Mouse (Mus musculus): Measurements from ENCODE around the gene Rbm18. TPM values are rescaled to one million over a fixed set of nuclear protein-coding genes. Genes with fewer than 3 reads are reported as not detected.

The Rbm18 gene
- polyA plus RNA-seq, 1 experiment from 2014 or later, result 63.6 TPM

- H3K4me3 ChIP-seq, result peak overlapping the region; percentile 50
- peaks cover 99% of the 10 kb centered on the region for H3K27me3 ChIP-seq
- no peaks in the 10 kb centered on the region for H3K36me3 ChIP-seq
- H3K4me2 ChIP-seq, result peak overlapping the region; percentile 87
- H3K27ac ChIP-seq, result no peak overlapping the region
- 2% methylated on average over 70 of the region's 70 CpGs for WGBS
- H3K4me1 ChIP-seq (replicated peaks), result peaks cover 20% of the 10 kb centered on the region
- H3K9me3 ChIP-seq (replicated peaks), result no peaks in the 10 kb centered on the region
- peak overlapping the region; percentile 35; the same call in 1 of the 2 replicates for H3K9ac ChIP-seq
- ATAC-seq (replicated peaks; ENCODE audit: insufficient number of reproducible peaks, insufficient read depth, low FRiP score, low read depth), result peak; percentile 70
These were observed 45.5 kb downstream of the Rbm18 start for GRCm38 (mm10) chr2:36090853-36091741.

- Histone ChIP-seq H3K4me1 (replicated peaks) (peaks cover 18% of the 10 kb centered on the region), H3K4me3 (no peak overlapping the region), H3K4me2 (no peak overlapping the region), H3K27me3 (peaks cover 86% of the 10 kb centered on the region), H3K36me3 (no peaks in the 10 kb centered on the region), H3K9me3 (replicated peaks) (no peaks in the 10 kb centered on the region), H3K9ac (no peak overlapping the region), H3K27ac (no peak overlapping the region)
- 64% methylated on average over 3 of the region's 3 CpGs for WGBS
- ATAC-seq (replicated peaks; ENCODE audit: insufficient number of reproducible peaks, insufficient read depth, low FRiP score, low read depth), result no peak
These were observed 47.4 kb downstream of the Rbm18 start for GRCm38 (mm10) chr2:36089190-36089589.

GRCm38 (mm10) chr2:36085041-36085440 lies 51.5 kb downstream of the Rbm18 start:
- 86% methylated on average over 1 of the region's 1 CpGs for WGBS
- no peak overlapping the region for H3K27ac ChIP-seq
- no peaks in the 10 kb centered on the region for H3K9me3 ChIP-seq (replicated peaks)
- H3K4me2 ChIP-seq, result no peak overlapping the region
- H3K4me3 ChIP-seq, result no peak overlapping the region
- peaks cover 55% of the 10 kb centered on the region for H3K27me3 ChIP-seq
- ATAC-seq (replicated peaks; ENCODE audit: insufficient number of reproducible peaks, insufficient read depth, low FRiP score, low read depth), result no peak
- H3K36me3 ChIP-seq, result no peaks in the 10 kb centered on the region
- H3K4me1 ChIP-seq (replicated peaks), result no peaks in the 10 kb centered on the region
- H3K9ac ChIP-seq, result no peak overlapping the region

- no peak overlapping the region for H3K27ac ChIP-seq
- no peaks in the 10 kb centered on the region for H3K9me3 ChIP-seq (replicated peaks)
- ATAC-seq (replicated peaks; ENCODE audit: insufficient number of reproducible peaks, insufficient read depth, low FRiP score, low read depth), result no peak
- H3K4me1 ChIP-seq (replicated peaks), result no peaks in the 10 kb centered on the region
- no peak overlapping the region for H3K4me3 ChIP-seq
- H3K36me3 ChIP-seq, result no peaks in the 10 kb centered on the region
- peaks cover 47% of the 10 kb centered on the region for H3K27me3 ChIP-seq
- H3K9ac ChIP-seq, result no peak overlapping the region
- WGBS, result 76% methylated on average over 9 of the region's 9 CpGs
- no peak overlapping the region for H3K4me2 ChIP-seq
These were observed 53.6 kb downstream of the Rbm18 start for GRCm38 (mm10) chr2:36082802-36083580.

GRCm38 (mm10) chr2:36081446-36081845 lies 55.1 kb downstream of the Rbm18 start:
- Histone ChIP-seq H3K36me3 (no peaks in the 10 kb centered on the region), H3K27me3 (peaks cover 36% of the 10 kb centered on the region), H3K9me3 (replicated peaks) (no peaks in the 10 kb centered on the region), H3K4me1 (replicated peaks) (no peaks in the 10 kb centered on the region), H3K4me2 (no peak overlapping the region), H3K9ac (no peak overlapping the region), H3K4me3 (no peak overlapping the region), H3K27ac (no peak overlapping the region)
- WGBS, result 22% methylated on average over 9 of the region's 9 CpGs
- ATAC-seq (replicated peaks; ENCODE audit: insufficient number of reproducible peaks, insufficient read depth, low FRiP score, low read depth), result 0 out of 2 replicates have a peak, but pooled peaks have one; percentile 67

GRCm38 (mm10) chr2:36077160-36077761 lies 59.3 kb downstream of the Rbm18 start:
- H3K9ac ChIP-seq, result no peak overlapping the region
- H3K4me1 ChIP-seq (replicated peaks), result no peaks in the 10 kb centered on the region
- ATAC-seq (replicated peaks; ENCODE audit: insufficient number of reproducible peaks, insufficient read depth, low FRiP score, low read depth), result no peak
- WGBS, result 25% methylated on average over 11 of the region's 11 CpGs
- no peak overlapping the region for H3K4me2 ChIP-seq
- peaks cover 26% of the 10 kb centered on the region; the same call in 1 of the 2 replicates for H3K27me3 ChIP-seq
- H3K4me3 ChIP-seq, result no peak overlapping the region
- H3K36me3 ChIP-seq, result no peaks in the 10 kb centered on the region
- no peak overlapping the region for H3K27ac ChIP-seq
- H3K9me3 ChIP-seq (replicated peaks), result no peaks in the 10 kb centered on the region

- no peak for ATAC-seq (replicated peaks; ENCODE audit: insufficient number of reproducible peaks, insufficient read depth, low FRiP score, low read depth)
These were observed 61.4 kb downstream of the Rbm18 start for GRCm38 (mm10) chr2:36075210-36075609.

GRCm38 (mm10) chr2:36073781-36074180 lies 62.8 kb downstream of the Rbm18 start:
- H3K4me2 ChIP-seq, result no peak overlapping the region
- no peaks in the 10 kb centered on the region for H3K4me1 ChIP-seq (replicated peaks)
- ATAC-seq (replicated peaks; ENCODE audit: insufficient number of reproducible peaks, insufficient read depth, low FRiP score, low read depth), result no peak; the same call in 1 of the 2 replicates
- H3K9me3 ChIP-seq (replicated peaks), result no peaks in the 10 kb centered on the region
- H3K27ac ChIP-seq, result no peak overlapping the region
- no peaks in the 10 kb centered on the region for H3K36me3 ChIP-seq
- WGBS, result 54% methylated on average over 3 of the region's 3 CpGs
- H3K27me3 ChIP-seq, result 0 out of 2 replicates have a peak, but pooled peaks cover 9% of the 10 kb centered on the region
- H3K4me3 ChIP-seq, result no peak overlapping the region
- no peak overlapping the region for H3K9ac ChIP-seq

More at GRCm38 (mm10) chr2:36075210-36075609, 61.4 kb downstream of the Rbm18 start:
- Histone ChIP-seq H3K27ac (no peak overlapping the region), H3K4me3 (no peak overlapping the region), H3K4me2 (no peak overlapping the region), H3K27me3 (peaks cover 18% of the 10 kb centered on the region; the same call in 1 of the 2 replicates), H3K4me1 (replicated peaks) (no peaks in the 10 kb centered on the region), H3K9ac (no peak overlapping the region), H3K9me3 (replicated peaks) (no peaks in the 10 kb centered on the region), H3K36me3 (no peaks in the 10 kb centered on the region)
- whole genome bisulfite sequencing, result 85% methylated on average over 5 of the region's 5 CpGs

GRCm38 (mm10) chr2:36071660-36072305 lies 64.8 kb downstream of the Rbm18 start:
- no peak overlapping the region for H3K27ac ChIP-seq
- no peaks in the 10 kb centered on the region for H3K9me3 ChIP-seq (replicated peaks)

GRCm38 (mm10) chr2:36067132-36067531 lies 69.4 kb downstream of the Rbm18 start:
- H3K27me3 ChIP-seq, result peaks cover 4% of the 10 kb centered on the region; the same call in 1 of the 2 replicates
- no peak overlapping the region for H3K27ac ChIP-seq
- H3K4me2 ChIP-seq, result no peak overlapping the region
- no peaks in the 10 kb centered on the region for H3K4me1 ChIP-seq (replicated peaks)
- H3K9ac ChIP-seq, result no peak overlapping the region
- no peaks in the 10 kb centered on the region for H3K9me3 ChIP-seq (replicated peaks)
- 51% methylated on average over 9 of the region's 9 CpGs for WGBS
- no peak for ATAC-seq (replicated peaks; ENCODE audit: insufficient number of reproducible peaks, insufficient read depth, low FRiP score, low read depth)
- H3K4me3 ChIP-seq, result no peak overlapping the region
- H3K36me3 ChIP-seq, result no peaks in the 10 kb centered on the region

More at GRCm38 (mm10) chr2:36071660-36072305, 64.8 kb downstream of the Rbm18 start:
- ATAC-seq (replicated peaks; ENCODE audit: insufficient number of reproducible peaks, insufficient read depth, low FRiP score, low read depth), result no peak
- H3K4me3 ChIP-seq, result no peak overlapping the region
- H3K4me2 ChIP-seq, result no peak overlapping the region
- no peak overlapping the region for H3K9ac ChIP-seq
- no peaks in the 10 kb centered on the region for H3K4me1 ChIP-seq (replicated peaks)
- H3K36me3 ChIP-seq, result no peaks in the 10 kb centered on the region
- 0 out of 2 replicates have a peak, but pooled peaks cover 9% of the 10 kb centered on the region for H3K27me3 ChIP-seq
- 71% methylated on average over 8 of the region's 8 CpGs for WGBS
